ENCODE assay signal across 18 mouse cellular contexts in genomic region chr4:129494681-129495080, GRCm38 (mm10). TPM values are rescaled to one million over a fixed set of nuclear protein-coding genes. Genes with fewer than 3 reads are reported as not detected.
A peak's percentile ranks its signal among the peaks of the same experiment; 100 is the strongest.
DNase-seq lines count a peak whose midpoint lies in the region; ATAC-seq and TF ChIP-seq lines count a peak whose summit lies in the region.
"Had no signal": no experiment of that assay in that cellular context is flagged by ENCODE, and none has a peak within 500 bp of the region (broad histone marks: within the 10 kb centered on the region; RNA-seq: fewer than 3 reads in every experiment).

No protein-coding gene starts in this region.

- no peaks in the 10 kb centered on the region for H3K79me2 ChIP-seq in MEL (ENCODE audit: control insufficient read depth, insufficient read depth, low read length, poor library complexity)

- H3K36me3 ChIP-seq in kidney, adult 2 months (ENCODE audit: control insufficient read depth, insufficient read depth, low read length) = no peaks in the 10 kb centered on the region
- 0 out of 2 replicates have a peak, but pooled peaks cover 5% of the 10 kb centered on the region for H3K36me3 ChIP-seq in lung, embryonic 14.5 days (ENCODE audit: insufficient read depth)
- peaks cover 0 to 3% of the 10 kb centered on the region in 2 experiments; a peak in 1 of 4 replicates for H3K36me3 ChIP-seq in MEL (ENCODE audit: control insufficient read depth in 1 of 2, insufficient read depth in 2 of 2, low read length in 2 of 2)
- H3K36me3 ChIP-seq: embryonic facial prominence, embryonic 13.5 days had no signal

- no peak for TF ChIP-seq POLR2A in kidney, adult 2 months (IDR thresholded peaks at IDR 0.05; ENCODE audit: low read depth, low read length)
- no peak for TF ChIP-seq POLR2A in MEL (IDR thresholded peaks at IDR 0.05; ENCODE audit: control insufficient read depth in 1 of 2, insufficient read depth in 1 of 2, low read depth in 1 of 2, low read length in 2 of 2, poor library complexity in 1 of 2)

- 70% methylated on average over 7 of the region's 7 CpGs for WGBS in kidney, adult 2 months
- 68% methylated on average over 7 of the region's 7 CpGs for WGBS in lung, embryonic 14.5 days

- no peak for TF ChIP-seq EP300 in MEL (IDR thresholded peaks at IDR 0.05; ENCODE audit: low read depth in 1 of 2, low read length in 2 of 2)

- H3K4me1 ChIP-seq in kidney, adult 2 months (ENCODE audit: control insufficient read depth, insufficient read depth, low read length) = 0 out of 2 replicates have a peak, but pooled peaks cover 8% of the 10 kb centered on the region
- no peaks in the 10 kb centered on the region for H3K4me1 ChIP-seq in lung, embryonic 14.5 days (ENCODE audit: insufficient read depth)
- H3K4me1 ChIP-seq in MEL (ENCODE audit: control insufficient read depth in 1 of 2, insufficient read depth in 2 of 2, low read length in 2 of 2) = peaks cover 3 to 6% of the 10 kb centered on the region in 2 experiments; a peak in 3 of 4 replicates

- DNase-seq in gastrocnemius, adult 2 months = no peak
- no peak for DNase-seq in gastrocnemius, postnatal 36 days
- peak; percentile 49 for DNase-seq in kidney, adult 2 months
- no peak for DNase-seq in kidney, adult 18-20 months
- DNase-seq in lung, embryonic 14.5 days = no peak
- DNase-seq in lung, postnatal 4 days = no peak
- DNase-seq in MEL (ENCODE audit: low read depth, low spot score) = no peak
- no peak for DNase-seq in right cerebral cortex, postnatal 14 days
- DNase-seq: B cell, adult 2 months; cerebellum, adult 11-12 months; liver, embryonic 13.5 days; spleen, adult 18-20 months had no signal

- no peak overlapping the region for H3K27ac ChIP-seq in gastrocnemius, adult 2 months
- H3K27ac ChIP-seq in kidney, adult 2 months (ENCODE audit: insufficient read depth, low read depth, low read length) = no peak overlapping the region
- no peak overlapping the region for H3K27ac ChIP-seq in lung, embryonic 14.5 days (ENCODE audit: low read depth)
- no peak overlapping the region for H3K27ac ChIP-seq in MEL (ENCODE audit: control insufficient read depth, low read depth, low read length)
- H3K27ac ChIP-seq: embryonic facial prominence, embryonic 13.5 days; liver, embryonic 13.5 days; macrophage; neural tube, embryonic 13.5 days had no signal

- TF ChIP-seq RAD21 in MEL (IDR thresholded peaks at IDR 0.05; ENCODE audit: low read depth, low read length) = peak; percentile 6

- no peak overlapping the region for H3K4me3 ChIP-seq in gastrocnemius, adult 2 months
- no peak overlapping the region for H3K4me3 ChIP-seq in kidney, adult 2 months (ENCODE audit: insufficient read depth, low read depth, low read length)
- H3K4me3 ChIP-seq in lung, embryonic 14.5 days (ENCODE audit: low read depth, low read length) = no peak overlapping the region
- H3K4me3 ChIP-seq in MEL (ENCODE audit: control insufficient read depth in 1 of 2, insufficient read depth in 1 of 2, low read depth in 2 of 2, low read length in 2 of 2) = no peak overlapping the region
- H3K4me3 ChIP-seq: embryonic facial prominence, embryonic 13.5 days; liver, embryonic 13.5 days; neural tube, embryonic 13.5 days had no signal

- no peaks in the 10 kb centered on the region for H3K9me3 ChIP-seq in lung, embryonic 14.5 days (ENCODE audit: low read depth, low read length)
- no peaks in the 10 kb centered on the region for H3K9me3 ChIP-seq in MEL (replicated peaks; ENCODE audit: insufficient read depth, low read length)
- H3K9me3 ChIP-seq: embryonic facial prominence, embryonic 13.5 days; liver, embryonic 13.5 days; neural tube, embryonic 13.5 days had no signal

- no peak overlapping the region for H3K9ac ChIP-seq in lung, embryonic 14.5 days
- H3K9ac ChIP-seq in MEL (ENCODE audit: control insufficient read depth, low read depth, low read length, poor library complexity, severe bottlenecking) = no peak overlapping the region
- H3K9ac ChIP-seq: embryonic facial prominence, embryonic 13.5 days; liver, embryonic 13.5 days; neural tube, embryonic 13.5 days had no signal

- intact Hi-C loops in gastrocnemius, adult 2 months (cut with DNase I) = loop anchor here (10.0 kb wide), 1 partner anchor 110 kb away; the partner anchor contains the start of genes Eif3i and Tmem234
- intact Hi-C loops in gastrocnemius, postnatal 36 days (cut with DNase I) = no loop called here

- H3K27me3 ChIP-seq in kidney, adult 2 months (replicated peaks; ENCODE audit: control insufficient read depth, insufficient read depth, low read length) = no peaks in the 10 kb centered on the region
- H3K27me3 ChIP-seq in lung, embryonic 14.5 days (ENCODE audit: insufficient read depth, low read length) = peaks cover 19% of the 10 kb centered on the region
- no peaks in the 10 kb centered on the region for H3K27me3 ChIP-seq in MEL (ENCODE audit: control insufficient read depth in 1 of 2, insufficient read depth in 2 of 2, low read length in 2 of 2)

- TF ChIP-seq CTCF in gastrocnemius, adult 2 months (IDR thresholded peaks at IDR 0.05) = peak; percentile 3; the same call in 1 of the 2 replicates
- TF ChIP-seq CTCF in kidney, adult 2 months (conservative IDR thresholded peaks at IDR 0.05; ENCODE audit: insufficient read depth, insufficient read length, low read depth, low read length) = peak; percentile 53
- TF ChIP-seq CTCF in lung, embryonic 14.5 days (IDR thresholded peaks at IDR 0.05; ENCODE audit: low read depth) = peak; percentile 19; the same call in 1 of the 2 replicates
- peak in 1 of 3 experiments; percentile 33; a peak in 2 of 6 replicates for TF ChIP-seq CTCF in MEL (IDR thresholded peaks at IDR 0.05 in 2 of 3, conservative IDR thresholded peaks at IDR 0.05 in 1 of 3; ENCODE audit: control insufficient read depth in 1 of 3, insufficient read depth in 1 of 3, low read depth in 2 of 3, low read length in 3 of 3, poor library complexity in 1 of 3, severe bottlenecking in 1 of 3)

- no peak for ATAC-seq in lung, embryonic 14.5 days (ENCODE audit: insufficient read depth)

- H3K4me2 ChIP-seq in lung, embryonic 14.5 days = no peak overlapping the region
- H3K4me2 ChIP-seq: embryonic facial prominence, embryonic 13.5 days; liver, embryonic 13.5 days; neural tube, embryonic 13.5 days had no signal

TF ChIP-seq in MEL, 35 proteins besides CTCF, POLR2A, EP300 and RAD21:
- no peak for TF ChIP-seq CHD1 (IDR thresholded peaks at IDR 0.05; ENCODE audit: low read depth, low read length)
- no peak for TF ChIP-seq USF1 (IDR thresholded peaks at IDR 0.05; ENCODE audit: low read depth, low read length)
- TF ChIP-seq HCFC1 (IDR thresholded peaks at IDR 0.05; ENCODE audit: low read depth, low read length) = no peak
- TF ChIP-seq ETS1 (IDR thresholded peaks at IDR 0.05; ENCODE audit: low read depth, low read length) = no peak
- no peak for TF ChIP-seq TAL1 (IDR thresholded peaks at IDR 0.05; ENCODE audit: low read length)
- TF ChIP-seq SMC3 (IDR thresholded peaks at IDR 0.05; ENCODE audit: low read depth, low read length) = peak; percentile 16; the same call in 1 of the 2 replicates
- TF ChIP-seq KAT2A (conservative IDR thresholded peaks at IDR 0.05; ENCODE audit: low read depth, low read length) = no peak

RNA-seq across cellular contexts. Expression of gene Fam229a, which starts 3.7 kb away (rescaled TPM):
- total RNA-seq in gastrocnemius, adult 2 months (2021) = not detected
- not detected for total RNA-seq in gastrocnemius, postnatal 36 days (2021)
- polyA plus RNA-seq in kidney, adult 2 months (2012; rRNA removed) = 0.94 and 1.1 TPM in 2 replicates
- not detected in 2 replicates for polyA plus RNA-seq in lung, embryonic 14.5 days (2014; fragmentation: Nextera tagmentation; extraction: Ambion mirVana)
- total RNA-seq in MEL (2012; rRNA removed) = not detected in 2 replicates
- polyA plus RNA-seq in MEL (2012; ENCODE audit: insufficient read depth in 1 of 2, insufficient read length in 2 of 2, low read depth in 1 of 2, low replicate concordance in 2 of 2, missing spikeins in 1 of 2) = not detected
- polyA plus RNA-seq: embryonic facial prominence, embryonic 13.5 days; forebrain, embryonic 11.5 days; heart, embryonic 14.5 days; macrophage; neural tube, embryonic 13.5 days; stomach, embryonic 16.5 days had no signal

RNA-seq across cellular contexts. Expression of gene Tssk3, which starts 3.9 kb away (rescaled TPM):
- total RNA-seq in gastrocnemius, adult 2 months (2021) = not detected
- not detected for total RNA-seq in gastrocnemius, postnatal 36 days (2021)
- polyA plus RNA-seq in kidney, adult 2 months (2012; rRNA removed) = 0.10 TPM in 1 of 2 replicates, not detected in the other
- polyA plus RNA-seq in lung, embryonic 14.5 days (2014; fragmentation: Nextera tagmentation; extraction: Ambion mirVana) = not detected in 2 replicates
- total RNA-seq in MEL (2012; rRNA removed) = not detected in 2 replicates
- not detected for polyA plus RNA-seq in MEL (2012; ENCODE audit: insufficient read depth in 1 of 2, insufficient read length in 2 of 2, low read depth in 1 of 2, low replicate concordance in 2 of 2, missing spikeins in 1 of 2)
- polyA plus RNA-seq: embryonic facial prominence, embryonic 13.5 days; forebrain, embryonic 11.5 days; heart, embryonic 14.5 days; macrophage; neural tube, embryonic 13.5 days; stomach, embryonic 16.5 days had no signal

RNA-seq across cellular contexts. Expression of gene Marcksl1, which starts 18.7 kb away (rescaled TPM):
- 1 to 10 TPM in 1 of 2 experiments, under 1 TPM in 1; 0.69 to 1.1 TPM for total RNA-seq in gastrocnemius, adult 2 months (2021)
- 1 to 10 TPM; 1.0 to 1.9 TPM for total RNA-seq in gastrocnemius, postnatal 36 days (2021)
- polyA plus RNA-seq in kidney, adult 2 months (2012; rRNA removed) = 20.3 and 26.5 TPM in 2 replicates
- polyA plus RNA-seq in lung, embryonic 14.5 days (2014; fragmentation: Nextera tagmentation; extraction: Ambion mirVana) = 799 and 847 TPM in 2 replicates
- total RNA-seq in MEL (2012; rRNA removed) = 25.3 and 26.9 TPM in 2 replicates
- 10 to 100 TPM in 1 of 2 experiments, not detected in 1; 62.7 TPM for polyA plus RNA-seq in MEL (2012; ENCODE audit: insufficient read depth in 1 of 2, insufficient read length in 2 of 2, low read depth in 1 of 2, low replicate concordance in 2 of 2, missing spikeins in 1 of 2)

RNA-seq across cellular contexts. Expression of gene Bsdc1, which starts 33.3 kb away (rescaled TPM):
- 10 to 100 TPM; 34.8 to 36.4 TPM for total RNA-seq in gastrocnemius, adult 2 months (2021)
- 10 to 100 TPM; 28.7 to 35.8 TPM for total RNA-seq in gastrocnemius, postnatal 36 days (2021)
- polyA plus RNA-seq in kidney, adult 2 months (2012; rRNA removed) = 25.3 and 28.7 TPM in 2 replicates
- 20.5 and 20.9 TPM in 2 replicates for polyA plus RNA-seq in lung, embryonic 14.5 days (2014; fragmentation: Nextera tagmentation; extraction: Ambion mirVana)
- total RNA-seq in MEL (2012; rRNA removed) = 14.1 TPM in 2 replicates
- polyA plus RNA-seq in MEL (2012; ENCODE audit: insufficient read depth in 1 of 2, insufficient read length in 2 of 2, low read depth in 1 of 2, low replicate concordance in 2 of 2, missing spikeins in 1 of 2) = 10 to 100 TPM in 1 of 2 experiments, not detected in 1; 19.2 TPM

RNA-seq across cellular contexts. Expression of gene Hdac1, which starts 47.8 kb away (rescaled TPM):
- 10 to 100 TPM in 1 of 2 experiments, 1 to 10 TPM in 1; 9.1 to 10.6 TPM for total RNA-seq in gastrocnemius, adult 2 months (2021)
- total RNA-seq in gastrocnemius, postnatal 36 days (2021) = 1 to 10 TPM; 9.0 to 9.9 TPM
- 35.4 and 41.6 TPM in 2 replicates for polyA plus RNA-seq in kidney, adult 2 months (2012; rRNA removed)
- 243 and 246 TPM in 2 replicates for polyA plus RNA-seq in lung, embryonic 14.5 days (2014; fragmentation: Nextera tagmentation; extraction: Ambion mirVana)
- total RNA-seq in MEL (2012; rRNA removed) = 38.9 and 47.9 TPM in 2 replicates
- polyA plus RNA-seq in MEL (2012; ENCODE audit: insufficient read depth in 1 of 2, insufficient read length in 2 of 2, low read depth in 1 of 2, low replicate concordance in 2 of 2, missing spikeins in 1 of 2) = 100 to 1,000 TPM; 108 to 185 TPM
